Mouse (Mus musculus): ENCODE results near the gene Cnpy3. TPM values are rescaled to one million over a fixed set of nuclear protein-coding genes. Genes with fewer than 3 reads are reported as not detected.

The Cnpy3 gene
- polyA plus RNA-seq, 1 experiment from 2014 or later, result 67.0 TPM

DNA sequence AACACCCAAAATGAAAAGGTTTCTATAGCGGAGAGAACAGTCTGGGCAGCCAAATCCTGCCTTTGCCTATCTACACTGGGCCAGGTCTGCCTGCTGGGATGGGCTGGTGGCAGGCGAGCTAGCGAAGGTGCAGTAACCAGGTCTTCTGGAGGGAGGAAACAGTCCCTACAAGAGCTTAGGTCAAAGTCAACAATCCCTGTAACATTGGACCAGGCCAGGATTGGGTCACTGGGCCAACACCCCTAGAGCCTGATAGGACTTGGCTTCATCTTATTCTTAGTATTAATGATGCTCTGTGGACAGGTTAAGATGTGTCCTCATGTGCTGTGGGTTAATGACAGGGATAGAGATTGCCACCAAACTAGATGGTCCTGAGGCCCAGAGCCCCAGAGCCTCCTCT is 18.0 kb downstream of the Cnpy3 start:
- Histone ChIP-seq H3K9ac (no peak overlapping the region), H3K27ac (no peak overlapping the region), H3K4me2 (no peak overlapping the region), H3K4me3 (no peak overlapping the region), H3K36me3 (peaks cover 40% of the 10 kb centered on the region), H3K9me3 (no peaks in the 10 kb centered on the region), H3K4me1 (no peaks in the 10 kb centered on the region), H3K27me3 (peaks cover 10% of the 10 kb centered on the region)
- WGBS, result 92% methylated on average over 3 of the region's 3 CpGs
- ATAC-seq (ENCODE audit: insufficient number of reproducible peaks, insufficient read depth, low FRiP score, low TSS enrichment, low read depth), result no peak

GRCm38 (mm10) chr17:46728904-46729318 is 23.1 kb downstream of the Cnpy3 start, which contains the start of gene Gnmt:
TSS of gene Gnmt (minus strand) at chr17:46729168.
- Histone ChIP-seq H3K4me3 (peak within 1 kb of the TSS; percentile 14), H3K4me1 (peaks cover 6% of the 10 kb centered on the region; the same call in 1 of the 2 replicates), H3K36me3 (peaks cover 24% of the 10 kb centered on the region), H3K9me3 (no peaks in the 10 kb centered on the region), H3K9ac (0 out of 2 replicates have a peak within 1 kb of the TSS, but pooled peaks have one; percentile 53), H3K27ac (no peak within 1 kb of the TSS), H3K4me2 (peak within 1 kb of the TSS; percentile 49), H3K27me3 (peaks cover 24% of the 10 kb centered on the region)
- ATAC-seq (ENCODE audit: insufficient number of reproducible peaks, insufficient read depth, low FRiP score, low TSS enrichment, low read depth), result no peak
- WGBS, result 16% methylated on average over 24 of the region's 24 CpGs

DNA sequence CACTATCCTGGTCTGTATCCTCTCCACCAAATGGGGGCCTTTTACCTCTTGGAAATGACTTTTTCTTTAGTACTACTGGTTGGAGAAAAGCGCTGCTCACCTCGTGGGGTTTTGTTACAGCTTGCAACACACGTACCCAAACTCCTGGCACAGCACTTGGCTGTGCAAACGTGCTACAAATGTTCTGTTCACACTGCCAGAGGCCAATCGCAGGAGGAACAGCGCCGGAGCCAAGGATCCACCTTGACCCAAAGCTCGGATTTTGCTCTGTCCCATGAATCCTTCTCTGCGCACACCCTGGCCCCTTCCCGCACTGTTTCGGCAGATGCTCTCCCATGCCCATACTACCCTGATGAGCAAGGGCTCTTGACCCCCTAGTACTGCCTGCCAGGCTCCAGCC is 23.5 kb downstream of the Cnpy3 start:
- whole genome bisulfite sequencing, result 44% methylated on average over 11 of the region's 11 CpGs

GRCm38 (mm10) chr17:46728021-46728420 is 24.0 kb downstream of the Cnpy3 start:
- Histone ChIP-seq H3K9ac (no peak overlapping the region), H3K4me3 (no peak overlapping the region), H3K27ac (no peak overlapping the region), H3K4me2 (no peak overlapping the region), H3K9me3 (no peaks in the 10 kb centered on the region), H3K4me1 (peaks cover 6% of the 10 kb centered on the region; the same call in 1 of the 2 replicates), H3K27me3 (peaks cover 24% of the 10 kb centered on the region), H3K36me3 (peaks cover 33% of the 10 kb centered on the region)
- WGBS, result 29% methylated on average over 6 of the region's 6 CpGs
- ATAC-seq (ENCODE audit: insufficient number of reproducible peaks, insufficient read depth, low FRiP score, low TSS enrichment, low read depth), result no peak

More for the DNA sequence above, 23.5 kb downstream of the Cnpy3 start:
- no peaks in the 10 kb centered on the region for H3K9me3 ChIP-seq
- no peak overlapping the region for H3K27ac ChIP-seq
- H3K27me3 ChIP-seq, result peaks cover 24% of the 10 kb centered on the region
- ATAC-seq (ENCODE audit: insufficient number of reproducible peaks, insufficient read depth, low FRiP score, low TSS enrichment, low read depth), result no peak
- 0 out of 2 replicates have a peak overlapping the region, but pooled peaks have one; percentile 53 for H3K9ac ChIP-seq
- peaks cover 28% of the 10 kb centered on the region for H3K36me3 ChIP-seq
- H3K4me2 ChIP-seq, result peak overlapping the region; percentile 49
- H3K4me3 ChIP-seq, result peak overlapping the region; percentile 14
- peaks cover 6% of the 10 kb centered on the region; the same call in 1 of the 2 replicates for H3K4me1 ChIP-seq

DNA sequence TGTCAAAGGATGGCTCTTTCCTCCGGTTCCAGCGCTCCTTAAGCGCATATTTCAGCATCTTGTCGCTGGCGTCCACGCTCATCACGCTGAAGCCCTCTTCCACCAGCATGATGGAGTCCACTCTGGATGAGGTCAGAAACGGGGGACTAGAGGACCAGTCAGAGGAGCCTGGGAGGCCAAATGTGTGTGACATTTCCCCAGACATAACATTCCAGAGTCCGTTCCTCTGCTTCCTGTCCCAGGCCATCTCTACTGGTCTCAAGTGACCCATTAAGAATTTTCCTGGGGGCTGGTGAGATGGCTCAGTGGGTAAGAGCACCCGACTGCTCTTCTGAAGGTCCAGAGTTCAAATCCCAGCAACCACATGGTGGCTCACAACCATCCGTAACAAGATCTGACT is 24.7 kb downstream of the Cnpy3 start:
- Histone ChIP-seq H3K9ac (no peak overlapping the region), H3K4me2 (no peak overlapping the region), H3K36me3 (peaks cover 38% of the 10 kb centered on the region), H3K4me3 (no peak overlapping the region), H3K9me3 (no peaks in the 10 kb centered on the region), H3K27me3 (peaks cover 24% of the 10 kb centered on the region), H3K27ac (no peak overlapping the region), H3K4me1 (peaks cover 6% of the 10 kb centered on the region; the same call in 1 of the 2 replicates)
- ATAC-seq (ENCODE audit: insufficient number of reproducible peaks, insufficient read depth, low FRiP score, low TSS enrichment, low read depth), result no peak
- 89% methylated on average over 11 of the region's 11 CpGs for WGBS

DNA sequence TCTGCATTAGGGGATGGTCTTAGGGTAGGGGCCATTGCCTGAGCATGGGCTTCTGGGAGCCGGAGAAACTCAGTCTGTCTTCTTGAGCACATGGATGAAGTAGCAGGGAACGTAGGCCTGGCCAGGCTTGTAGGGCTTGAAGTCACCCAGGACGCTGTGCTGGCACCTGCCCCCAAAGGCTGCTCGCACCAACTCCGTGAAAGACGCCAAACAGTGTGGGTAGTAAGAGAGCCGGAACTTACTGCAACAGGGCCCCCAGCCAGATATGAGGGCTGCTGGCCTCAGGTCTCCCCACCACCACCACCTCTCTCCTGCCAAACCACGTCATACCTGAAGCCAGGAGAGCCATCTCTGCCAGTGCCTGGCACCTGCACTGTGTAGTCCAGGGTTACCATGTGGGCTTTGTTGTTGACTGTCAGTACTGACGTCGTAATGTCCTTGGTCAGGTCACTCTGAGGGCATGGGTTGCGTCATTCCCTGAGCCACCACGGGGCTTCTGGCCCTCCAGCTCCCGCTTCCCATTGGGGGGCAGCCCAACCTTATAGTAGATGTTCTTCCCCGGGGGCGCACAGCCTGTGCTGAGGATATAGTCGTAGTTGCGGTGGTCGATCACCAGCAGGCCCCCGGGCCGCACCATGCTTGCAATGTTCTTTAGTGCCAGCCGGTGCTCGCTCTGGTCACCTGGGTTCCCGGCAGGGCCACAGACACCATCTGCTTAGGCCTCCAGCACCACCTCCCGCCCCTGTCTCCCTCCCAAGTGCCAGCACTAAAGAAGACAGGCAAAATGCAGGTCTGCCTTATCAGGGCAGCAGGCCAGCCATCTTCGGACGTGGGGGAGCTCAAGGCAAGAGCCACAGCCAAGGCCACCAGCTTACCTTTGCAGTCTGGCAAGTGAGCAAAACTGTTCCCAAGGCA is 26.0 kb downstream of the Cnpy3 start:
- peaks cover 50% of the 10 kb centered on the region for H3K36me3 ChIP-seq
- H3K4me3 ChIP-seq, result no peak overlapping the region
- no peak overlapping the region for H3K9ac ChIP-seq
- H3K27ac ChIP-seq, result no peak overlapping the region
- peaks cover 24% of the 10 kb centered on the region for H3K27me3 ChIP-seq
- no peak overlapping the region for H3K4me2 ChIP-seq
- 92% methylated on average over 26 of the region's 26 CpGs for WGBS
- no peak for ATAC-seq (ENCODE audit: insufficient number of reproducible peaks, insufficient read depth, low FRiP score, low TSS enrichment, low read depth)
- peaks cover 6% of the 10 kb centered on the region; the same call in 1 of the 2 replicates for H3K4me1 ChIP-seq
- H3K9me3 ChIP-seq, result no peaks in the 10 kb centered on the region

DNA sequence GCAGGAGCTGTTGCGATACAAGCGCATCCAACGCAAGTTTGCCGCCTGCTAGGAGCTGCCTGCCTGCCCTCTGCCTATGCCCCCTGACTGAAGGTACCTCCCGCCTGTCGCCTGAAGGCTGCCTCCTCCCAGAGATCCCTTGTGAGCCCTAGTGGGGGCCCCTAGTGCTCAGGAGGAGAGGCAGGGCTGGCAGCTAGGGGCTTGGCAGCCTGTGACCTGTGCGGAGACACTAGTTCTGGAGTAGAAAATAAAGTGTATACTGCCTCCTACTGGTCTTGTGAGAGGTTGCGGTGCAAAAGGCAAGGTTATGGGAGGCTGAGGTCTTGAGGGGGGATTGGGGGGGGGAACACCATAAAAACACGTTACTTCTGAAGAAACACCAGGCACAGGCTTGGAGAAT is 26.7 kb downstream of the Cnpy3 start:
- Histone ChIP-seq H3K9me3 (no peaks in the 10 kb centered on the region), H3K36me3 (peaks cover 58% of the 10 kb centered on the region), H3K4me3 (no peak overlapping the region), H3K27ac (no peak overlapping the region), H3K27me3 (peaks cover 23% of the 10 kb centered on the region), H3K4me1 (peaks cover 6% of the 10 kb centered on the region; the same call in 1 of the 2 replicates), H3K9ac (no peak overlapping the region), H3K4me2 (no peak overlapping the region)
- WGBS, result 51% methylated on average over 9 of the region's 9 CpGs
- no peak for ATAC-seq (ENCODE audit: insufficient number of reproducible peaks, insufficient read depth, low FRiP score, low TSS enrichment, low read depth)

DNA sequence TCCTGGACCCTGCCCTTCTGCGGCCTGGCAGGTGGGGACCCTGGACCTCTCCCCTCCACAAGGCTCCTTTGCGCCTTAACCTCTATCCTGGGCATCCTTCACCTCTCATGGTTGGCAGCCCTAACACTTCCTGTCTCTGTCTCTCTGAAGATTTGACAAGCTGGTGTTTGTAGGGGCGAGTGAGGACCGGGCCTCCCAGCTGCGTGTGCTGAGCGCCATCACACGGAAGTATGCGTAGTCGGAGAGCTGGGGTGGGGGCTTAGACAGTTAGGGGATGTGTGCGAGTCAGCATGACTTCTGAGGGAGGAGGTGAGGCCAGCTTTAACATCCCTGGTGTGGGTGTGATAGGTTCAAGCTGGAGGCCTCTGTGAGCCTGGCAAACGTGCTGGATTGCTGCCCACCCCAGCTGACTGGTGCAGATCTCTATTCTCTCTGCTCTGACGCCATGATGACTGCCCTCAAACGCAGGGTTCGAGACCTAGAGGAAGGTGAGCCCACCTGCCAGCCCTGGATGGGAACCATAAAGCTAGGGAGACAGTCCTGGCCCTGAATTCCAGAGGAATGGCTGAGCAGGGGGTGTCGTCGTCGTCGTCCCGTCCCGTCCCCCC is 27.4 kb downstream of the Cnpy3 start:
- no peak for ATAC-seq (ENCODE audit: insufficient number of reproducible peaks, insufficient read depth, low FRiP score, low TSS enrichment, low read depth)
- 79% methylated on average over 18 of the region's 20 CpGs for WGBS
- H3K4me1 ChIP-seq, result peaks cover 6% of the 10 kb centered on the region; the same call in 1 of the 2 replicates
- no peak overlapping the region for H3K9ac ChIP-seq
- H3K9me3 ChIP-seq, result no peaks in the 10 kb centered on the region
- H3K27ac ChIP-seq, result no peak overlapping the region
- H3K4me3 ChIP-seq, result no peak overlapping the region
- H3K4me2 ChIP-seq, result no peak overlapping the region
- H3K36me3 ChIP-seq, result peaks cover 65% of the 10 kb centered on the region
- H3K27me3 ChIP-seq, result peaks cover 19% of the 10 kb centered on the region

GRCm38 (mm10) chr17:46721077-46721476 is 30.9 kb downstream of the Cnpy3 start:
- H3K9ac ChIP-seq, result no peak overlapping the region; the same call in none of the 2 replicates
- no peak overlapping the region for H3K4me2 ChIP-seq
- no peaks in the 10 kb centered on the region for H3K27me3 ChIP-seq
- H3K4me1 ChIP-seq, result no peaks in the 10 kb centered on the region
- 84% methylated on average over 7 of the region's 7 CpGs for WGBS
- no peak for ATAC-seq (ENCODE audit: insufficient number of reproducible peaks, insufficient read depth, low FRiP score, low TSS enrichment, low read depth)
- no peaks in the 10 kb centered on the region for H3K9me3 ChIP-seq
- no peak overlapping the region for H3K4me3 ChIP-seq
- no peak overlapping the region for H3K27ac ChIP-seq
- peaks cover 83% of the 10 kb centered on the region for H3K36me3 ChIP-seq

GRCm38 (mm10) chr17:46714756-46715481 is 37.1 kb downstream of the Cnpy3 start:
- Histone ChIP-seq H3K9me3 (no peaks in the 10 kb centered on the region), H3K9ac (no peak overlapping the region), H3K4me1 (peaks cover 16% of the 10 kb centered on the region), H3K36me3 (peaks cover 51% of the 10 kb centered on the region), H3K4me2 (no peak overlapping the region), H3K4me3 (no peak overlapping the region), H3K27me3 (no peaks in the 10 kb centered on the region), H3K27ac (no peak overlapping the region)
- ATAC-seq (ENCODE audit: insufficient number of reproducible peaks, insufficient read depth, low FRiP score, low TSS enrichment, low read depth), result no peak
- WGBS, result 95% methylated on average over 11 of the region's 11 CpGs

- ATAC-seq (ENCODE audit: insufficient number of reproducible peaks, insufficient read depth, low FRiP score, low TSS enrichment, low read depth), result no peak
- WGBS, result 89% methylated on average over 9 of the region's 9 CpGs
- Histone ChIP-seq H3K36me3 (peaks cover 42% of the 10 kb centered on the region), H3K9ac (no peak overlapping the region), H3K27me3 (no peaks in the 10 kb centered on the region), H3K4me1 (peaks cover 16% of the 10 kb centered on the region), H3K27ac (no peak overlapping the region), H3K4me3 (no peak overlapping the region), H3K4me2 (no peak overlapping the region), H3K9me3 (no peaks in the 10 kb centered on the region)
Observed at GRCm38 (mm10) chr17:46713849-46714248, 38.2 kb downstream of the Cnpy3 start.
